9 mouse cellular contexts compared by ENCODE assay signal in genomic region chr11:115894755-115895520, GRCm38 (mm10). TPM values are rescaled to one million over a fixed set of nuclear protein-coding genes. Genes with fewer than 3 reads are reported as not detected.
A peak's percentile ranks its signal among the peaks of the same experiment; 100 is the strongest.
DNase-seq lines count a peak whose midpoint lies in the region; ATAC-seq and TF ChIP-seq lines count a peak whose summit lies in the region.
"Had no signal": no experiment of that assay in that cellular context is flagged by ENCODE, and none has a peak within 500 bp of the region (broad histone marks: within the 10 kb centered on the region; RNA-seq: fewer than 3 reads in every experiment).

No protein-coding gene starts in this region.

- peaks cover 17% of the 10 kb centered on the region for H3K36me3 ChIP-seq in intestine, embryonic 14.5 days (ENCODE audit: control insufficient read depth, insufficient read depth, low read length)
- peaks cover 7% of the 10 kb centered on the region for H3K36me3 ChIP-seq in intestine, embryonic 15.5 days
- H3K36me3 ChIP-seq in ES-Bruce4 (ENCODE audit: control insufficient read depth, insufficient read depth, low read length, poor library complexity, severe bottlenecking), result 0 out of 2 replicates have a peak, but pooled peaks cover 2% of the 10 kb centered on the region
- H3K36me3 ChIP-seq in liver, postnatal 0 days (replicated peaks; ENCODE audit: insufficient read depth, low read length), result peaks cover 22% of the 10 kb centered on the region
- H3K36me3 ChIP-seq in forebrain, embryonic 10.5 days (replicated peaks), result peaks cover 50% of the 10 kb centered on the region

- no peak overlapping the region for H3K4me3 ChIP-seq in intestine, embryonic 14.5 days (ENCODE audit: low read depth, low read length)
- no peak overlapping the region for H3K4me3 ChIP-seq in intestine, embryonic 15.5 days (replicated peaks)
- no peak overlapping the region for H3K4me3 ChIP-seq in ES-Bruce4 (ENCODE audit: low read depth, low read length)
- no peak overlapping the region for H3K4me3 ChIP-seq in liver, postnatal 0 days (ENCODE audit: low read depth, low read length)
- no peak overlapping the region for H3K4me3 ChIP-seq in forebrain, embryonic 10.5 days
- H3K4me3 ChIP-seq: myocyte had no signal

- H3K27me3 ChIP-seq in intestine, embryonic 14.5 days (replicated peaks; ENCODE audit: control insufficient read depth, insufficient read depth, low read length), result no peaks in the 10 kb centered on the region
- H3K27me3 ChIP-seq in intestine, embryonic 15.5 days (replicated peaks), result no peaks in the 10 kb centered on the region
- H3K27me3 ChIP-seq in ES-Bruce4 (ENCODE audit: control insufficient read depth, insufficient read depth, low read length, poor library complexity, severe bottlenecking), result no peaks in the 10 kb centered on the region
- no peaks in the 10 kb centered on the region for H3K27me3 ChIP-seq in liver, postnatal 0 days (ENCODE audit: insufficient read depth, low read length)
- no peaks in the 10 kb centered on the region for H3K27me3 ChIP-seq in forebrain, embryonic 10.5 days (ENCODE audit: poor library complexity, severe bottlenecking)

- no peak overlapping the region for H3K9ac ChIP-seq in intestine, embryonic 14.5 days (ENCODE audit: low read length)
- no peak overlapping the region for H3K9ac ChIP-seq in intestine, embryonic 15.5 days
- H3K9ac ChIP-seq in ES-Bruce4 (ENCODE audit: low read depth, poor library complexity, severe bottlenecking), result no peak overlapping the region
- H3K9ac ChIP-seq in liver, postnatal 0 days (replicated peaks), result no peak overlapping the region

- ATAC-seq in intestine, embryonic 14.5 days (replicated peaks; ENCODE audit: low FRiP score, low TSS enrichment, low read depth), result 0 out of 2 replicates have a peak, but pooled peaks have one; percentile 29
- no peak for ATAC-seq in intestine, embryonic 15.5 days
- ATAC-seq in liver, postnatal 0 days, result no peak

- TF ChIP-seq CTCF in ES-Bruce4 (IDR thresholded peaks at IDR 0.05; ENCODE audit: low read depth, low read length), result peak; percentile 71
- TF ChIP-seq CTCF in liver, postnatal 0 days (IDR thresholded peaks at IDR 0.05; ENCODE audit: low read depth), result peak; percentile 76

- no peak for TF ChIP-seq EP300 in ES-Bruce4 (IDR thresholded peaks at IDR 0.05; ENCODE audit: insufficient read depth, low read depth, low read length)
- no peak for TF ChIP-seq EP300 in liver, postnatal 0 days (IDR thresholded peaks at IDR 0.05; ENCODE audit: low read depth)

- H3K9me3 ChIP-seq in intestine, embryonic 14.5 days (ENCODE audit: control insufficient read depth, low read length), result no peaks in the 10 kb centered on the region
- no peaks in the 10 kb centered on the region for H3K9me3 ChIP-seq in intestine, embryonic 15.5 days
- no peaks in the 10 kb centered on the region for H3K9me3 ChIP-seq in ES-Bruce4 (replicated peaks; ENCODE audit: control insufficient read depth, insufficient read depth, low read length, poor library complexity, severe bottlenecking)
- no peaks in the 10 kb centered on the region for H3K9me3 ChIP-seq in liver, postnatal 0 days (ENCODE audit: low read length)
- H3K9me3 ChIP-seq in forebrain, embryonic 10.5 days, result no peaks in the 10 kb centered on the region

- H3K27ac ChIP-seq in intestine, embryonic 14.5 days (ENCODE audit: low read depth), result no peak overlapping the region
- no peak overlapping the region for H3K27ac ChIP-seq in intestine, embryonic 15.5 days
- H3K27ac ChIP-seq in ES-Bruce4 (ENCODE audit: insufficient read depth, low read length), result no peak overlapping the region
- H3K27ac ChIP-seq in liver, postnatal 0 days (ENCODE audit: low read depth), result no peak overlapping the region
- H3K27ac ChIP-seq in forebrain, embryonic 10.5 days, result no peak overlapping the region

- TF ChIP-seq POLR2A in ES-Bruce4 (IDR thresholded peaks at IDR 0.05; ENCODE audit: insufficient read depth, low read length), result no peak

- DNase-seq in intestine, embryonic 14.5 days (ENCODE audit: low spot score), result no peak
- DNase-seq in cerebellum, postnatal 10 days, result peak; percentile 74 to 77
- no peak for DNase-seq in liver, postnatal 0 days
- DNase-seq in spleen, adult 12 weeks (ENCODE audit: low spot score), result no peak
- DNase-seq in urinary bladder, postnatal 14 days (ENCODE audit: low spot score), result no peak
- DNase-seq in forebrain, embryonic 10.5 days (ENCODE audit: extremely low spot score, low spot score), result no peak

- 72% methylated on average over 14 of the region's 14 CpGs for WGBS in intestine, embryonic 14.5 days
- 67% methylated on average over 14 of the region's 14 CpGs for WGBS in intestine, embryonic 15.5 days
- 57% methylated on average over 14 of the region's 14 CpGs for WGBS in liver, postnatal 0 days (ENCODE audit: insufficient replicate concordance)
- 76% methylated on average over 14 of the region's 14 CpGs for WGBS in forebrain, embryonic 10.5 days

- H3K4me1 ChIP-seq in intestine, embryonic 14.5 days (replicated peaks; ENCODE audit: control insufficient read depth, insufficient read depth, low read length), result peaks cover 4% of the 10 kb centered on the region
- H3K4me1 ChIP-seq in intestine, embryonic 15.5 days (replicated peaks), result peaks cover 4% of the 10 kb centered on the region; the same call in 1 of the 2 replicates
- H3K4me1 ChIP-seq in ES-Bruce4 (ENCODE audit: control insufficient read depth, insufficient read depth, low read length), result peaks cover 2% of the 10 kb centered on the region
- peaks cover 9% of the 10 kb centered on the region; the same call in 1 of the 2 replicates for H3K4me1 ChIP-seq in liver, postnatal 0 days (ENCODE audit: insufficient read depth)
- peaks cover 15% of the 10 kb centered on the region for H3K4me1 ChIP-seq in forebrain, embryonic 10.5 days

- no peak overlapping the region for H3K4me2 ChIP-seq in intestine, embryonic 14.5 days (ENCODE audit: low read length)
- H3K4me2 ChIP-seq in intestine, embryonic 15.5 days (replicated peaks), result no peak overlapping the region
- no peak overlapping the region for H3K4me2 ChIP-seq in liver, postnatal 0 days (ENCODE audit: low read depth, low read length)

RNA-seq across cellular contexts. Expression of gene Smim5, which starts 4.8 kb away (rescaled TPM):
- 1.1 and 2.5 TPM in 2 replicates for polyA plus RNA-seq in intestine, embryonic 14.5 days (2014; fragmentation: Nextera tagmentation; extraction: Ambion mirVana)
- 1.6 and 3.0 TPM in 2 replicates for polyA plus RNA-seq in intestine, embryonic 15.5 days (2015; fragmentation: Nextera tagmentation; extraction: Ambion mirVana)
- polyA plus RNA-seq in ES-Bruce4 (2011; ENCODE audit: insufficient read depth, insufficient read length, low read depth, missing spikeins), result not detected in 2 replicates
- polyA plus RNA-seq in liver, postnatal 0 days (2015; fragmentation: Nextera tagmentation; extraction: Ambion mirVana), result 16.8 and 21.5 TPM in 2 replicates
- 1.2 and 2.4 TPM in 2 replicates for polyA plus RNA-seq in forebrain, embryonic 10.5 days (2016; fragmentation: Nextera tagmentation; extraction: Ambion mirVana)

RNA-seq across cellular contexts. Expression of gene Smim6, which starts 16.9 kb away (rescaled TPM):
- 16.9 and 24.5 TPM in 2 replicates for polyA plus RNA-seq in intestine, embryonic 14.5 days (2014; fragmentation: Nextera tagmentation; extraction: Ambion mirVana)
- polyA plus RNA-seq in intestine, embryonic 15.5 days (2015; fragmentation: Nextera tagmentation; extraction: Ambion mirVana), result 25.4 and 31.4 TPM in 2 replicates
- polyA plus RNA-seq in ES-Bruce4 (2011; ENCODE audit: insufficient read depth, insufficient read length, low read depth, missing spikeins), result not detected in 2 replicates
- 1.9 TPM in 2 replicates for polyA plus RNA-seq in liver, postnatal 0 days (2015; fragmentation: Nextera tagmentation; extraction: Ambion mirVana)
- polyA plus RNA-seq in forebrain, embryonic 10.5 days (2016; fragmentation: Nextera tagmentation; extraction: Ambion mirVana), result 0.83 and 1.7 TPM in 2 replicates

RNA-seq across cellular contexts. Expression of gene Myo15b, which starts 36.7 kb away (rescaled TPM):
- 32.9 and 44.8 TPM in 2 replicates for polyA plus RNA-seq in intestine, embryonic 14.5 days (2014; fragmentation: Nextera tagmentation; extraction: Ambion mirVana)
- polyA plus RNA-seq in intestine, embryonic 15.5 days (2015; fragmentation: Nextera tagmentation; extraction: Ambion mirVana), result 95.2 and 111 TPM in 2 replicates
- 1.6 and 4.2 TPM in 2 replicates for polyA plus RNA-seq in ES-Bruce4 (2011; ENCODE audit: insufficient read depth, insufficient read length, low read depth, missing spikeins)
- 2.4 and 2.7 TPM in 2 replicates for polyA plus RNA-seq in liver, postnatal 0 days (2015; fragmentation: Nextera tagmentation; extraction: Ambion mirVana)
- 0.06 and 0.11 TPM in 2 replicates for polyA plus RNA-seq in forebrain, embryonic 10.5 days (2016; fragmentation: Nextera tagmentation; extraction: Ambion mirVana)

RNA-seq across cellular contexts. Expression of gene Sap30bp, which starts 38.1 kb away (rescaled TPM):
- polyA plus RNA-seq in intestine, embryonic 14.5 days (2014; fragmentation: Nextera tagmentation; extraction: Ambion mirVana), result 37.3 and 38.6 TPM in 2 replicates
- 31.6 and 38.2 TPM in 2 replicates for polyA plus RNA-seq in intestine, embryonic 15.5 days (2015; fragmentation: Nextera tagmentation; extraction: Ambion mirVana)
- 51.1 and 55.9 TPM in 2 replicates for polyA plus RNA-seq in ES-Bruce4 (2011; ENCODE audit: insufficient read depth, insufficient read length, low read depth, missing spikeins)
- polyA plus RNA-seq in liver, postnatal 0 days (2015; fragmentation: Nextera tagmentation; extraction: Ambion mirVana), result 12.7 and 15.4 TPM in 2 replicates
- polyA plus RNA-seq in forebrain, embryonic 10.5 days (2016; fragmentation: Nextera tagmentation; extraction: Ambion mirVana), result 50.3 and 52.2 TPM in 2 replicates

RNA-seq across cellular contexts. Expression of gene Recql5, which starts 38.3 kb away (rescaled TPM):
- 18.5 and 20.7 TPM in 2 replicates for polyA plus RNA-seq in intestine, embryonic 14.5 days (2014; fragmentation: Nextera tagmentation; extraction: Ambion mirVana)
- 16.2 and 21.0 TPM in 2 replicates for polyA plus RNA-seq in intestine, embryonic 15.5 days (2015; fragmentation: Nextera tagmentation; extraction: Ambion mirVana)
- 20.0 and 22.6 TPM in 2 replicates for polyA plus RNA-seq in ES-Bruce4 (2011; ENCODE audit: insufficient read depth, insufficient read length, low read depth, missing spikeins)
- 4.2 and 6.1 TPM in 2 replicates for polyA plus RNA-seq in liver, postnatal 0 days (2015; fragmentation: Nextera tagmentation; extraction: Ambion mirVana)
- polyA plus RNA-seq in forebrain, embryonic 10.5 days (2016; fragmentation: Nextera tagmentation; extraction: Ambion mirVana), result 35.0 and 36.6 TPM in 2 replicates

Comparison
In these comparisons a context has a peak if more than half of its experiments do, and no peak if none do; other contexts are left out.
1. DNase-seq: peak in cerebellum, postnatal 10 days (2 of 2); none in intestine, embryonic 14.5 days (single experiment), liver, postnatal 0 days (single experiment), spleen, adult 12 weeks (single experiment), urinary bladder, postnatal 14 days (single experiment) and forebrain, embryonic 10.5 days (single experiment).